Mouse (Mus musculus): ENCODE data around the gene Bbox1. TPM values are rescaled to one million over a fixed set of nuclear protein-coding genes. Genes with fewer than 3 reads are reported as not detected.

Gene Bbox1
- polyA plus RNA-seq (2015; fragmentation: Nextera tagmentation; extraction: Ambion mirVana), result 6.7 and 7.1 TPM in 2 replicates

GRCm38 (mm10) chr2:110314509-110315155, at the start of gene Bbox1:
TSS of gene Bbox1 (minus strand) at chr2:110314560.
- Histone ChIP-seq H3K27me3 (no peaks in the 10 kb centered on the region), H3K4me1 (replicated peaks) (no peaks in the 10 kb centered on the region), H3K36me3 (replicated peaks) (no peaks in the 10 kb centered on the region), H3K27ac (replicated peaks) (no peak within 1 kb of the TSS), H3K4me2 (no peak within 1 kb of the TSS), H3K9ac (no peak within 1 kb of the TSS), H3K9me3 (replicated peaks) (no peaks in the 10 kb centered on the region), H3K4me3 (replicated peaks) (no peak within 1 kb of the TSS)
- ATAC-seq (ENCODE audit: insufficient read depth), result peak; percentile 18; the same call in 1 of the 2 replicates
- 61% methylated on average over 6 of the region's 6 CpGs for whole genome bisulfite sequencing (ENCODE audit: insufficient replicate concordance)

- H3K4me1 ChIP-seq (replicated peaks), result no peaks in the 10 kb centered on the region
- no peak overlapping the region for H3K9ac ChIP-seq
- 57% methylated on average over 3 of the region's 3 CpGs for WGBS (ENCODE audit: insufficient replicate concordance)
- no peaks in the 10 kb centered on the region for H3K36me3 ChIP-seq (replicated peaks)
- H3K9me3 ChIP-seq (replicated peaks), result no peaks in the 10 kb centered on the region
- no peak overlapping the region for H3K4me3 ChIP-seq (replicated peaks)
- no peak overlapping the region for H3K4me2 ChIP-seq
- H3K27me3 ChIP-seq, result no peaks in the 10 kb centered on the region; the same call in 1 of the 2 replicates
- no peak for ATAC-seq (ENCODE audit: insufficient read depth)
- H3K27ac ChIP-seq (replicated peaks), result no peak overlapping the region
Observed at GRCm38 (mm10) chr2:110363855-110364254, 49.5 kb upstream of the Bbox1 start.

GRCm38 (mm10) chr2:110362432-110363283, 48.3 kb upstream of the Bbox1 start, which contains the start of gene Fibin:
TSS of gene Fibin (minus strand) at chr2:110363183.
- Histone ChIP-seq H3K27ac (replicated peaks) (no peak within 1 kb of the TSS), H3K36me3 (replicated peaks) (no peaks in the 10 kb centered on the region), H3K4me2 (peak within 1 kb of the TSS; percentile 50), H3K9ac (no peak within 1 kb of the TSS), H3K27me3 (no peaks in the 10 kb centered on the region; the same call in 1 of the 2 replicates), H3K4me1 (replicated peaks) (no peaks in the 10 kb centered on the region), H3K9me3 (replicated peaks) (no peaks in the 10 kb centered on the region), H3K4me3 (replicated peaks) (peak within 1 kb of the TSS; percentile 30)
- no peak for ATAC-seq (ENCODE audit: insufficient read depth)
- WGBS (ENCODE audit: insufficient replicate concordance), result 4% methylated on average over 33 of the region's 33 CpGs

GRCm38 (mm10) chr2:110353302-110353970, 39.1 kb upstream of the Bbox1 start:
- Histone ChIP-seq H3K27me3 (no peaks in the 10 kb centered on the region), H3K9me3 (replicated peaks) (no peaks in the 10 kb centered on the region), H3K36me3 (replicated peaks) (no peaks in the 10 kb centered on the region), H3K9ac (no peak overlapping the region), H3K4me2 (no peak overlapping the region), H3K27ac (replicated peaks) (no peak overlapping the region), H3K4me1 (replicated peaks) (no peaks in the 10 kb centered on the region), H3K4me3 (replicated peaks) (no peak overlapping the region)
- no peak for ATAC-seq (ENCODE audit: insufficient read depth)
- 66% methylated on average over 5 of the region's 5 CpGs for WGBS (ENCODE audit: insufficient replicate concordance)

DNA sequence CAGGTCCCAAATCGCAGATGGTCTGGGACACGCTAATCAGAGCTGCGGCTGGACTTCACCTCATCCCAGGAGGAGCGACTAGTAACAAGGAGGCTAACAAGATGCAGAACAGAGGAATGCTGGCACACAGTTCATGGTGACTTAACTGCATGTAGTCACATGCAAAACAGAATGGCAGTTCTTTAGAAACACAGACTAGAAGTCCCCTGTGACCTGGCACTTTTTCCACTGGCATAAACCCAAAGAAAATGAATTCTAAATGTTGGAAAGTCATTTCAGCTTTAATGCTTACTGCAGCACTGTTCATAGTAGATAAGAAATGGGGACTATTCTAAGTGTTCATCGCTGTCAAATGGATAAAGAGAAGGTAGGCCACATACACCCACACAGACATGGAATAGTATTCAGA, 37.5 kb upstream of the Bbox1 start:
- H3K36me3 ChIP-seq (replicated peaks), result no peaks in the 10 kb centered on the region
- no peaks in the 10 kb centered on the region for H3K9me3 ChIP-seq (replicated peaks)
- H3K27me3 ChIP-seq, result no peaks in the 10 kb centered on the region
- H3K4me1 ChIP-seq (replicated peaks), result no peaks in the 10 kb centered on the region
- no peak for ATAC-seq (ENCODE audit: insufficient read depth)
- H3K4me3 ChIP-seq (replicated peaks), result no peak overlapping the region
- H3K27ac ChIP-seq (replicated peaks), result no peak overlapping the region
- H3K9ac ChIP-seq, result no peak overlapping the region
- 68% methylated on average over 5 of the region's 5 CpGs for WGBS (ENCODE audit: insufficient replicate concordance)
- no peak overlapping the region for H3K4me2 ChIP-seq

DNA sequence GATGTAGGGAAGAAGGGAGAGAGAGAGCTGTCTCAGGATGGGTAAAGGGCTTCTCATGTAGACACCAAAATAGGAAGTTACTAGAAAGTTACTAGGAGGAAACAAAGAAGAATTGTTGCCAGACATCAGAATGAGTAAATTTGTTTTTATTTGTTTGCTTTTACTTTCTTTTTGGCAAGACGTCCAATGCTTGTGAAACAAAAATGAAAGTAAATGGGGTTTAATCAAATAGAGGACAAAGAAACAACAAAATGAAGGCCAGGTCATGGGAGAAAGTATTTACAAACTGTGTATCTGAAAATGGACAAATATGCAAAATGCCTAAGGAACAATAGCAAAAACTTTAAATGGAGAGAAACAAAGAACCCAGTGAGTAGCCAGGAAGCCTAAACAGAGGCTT, 37.0 kb upstream of the Bbox1 start:
- no peaks in the 10 kb centered on the region for H3K4me1 ChIP-seq (replicated peaks)
- no peaks in the 10 kb centered on the region for H3K9me3 ChIP-seq (replicated peaks)
- ATAC-seq (ENCODE audit: insufficient read depth), result no peak
- no peak overlapping the region for H3K4me3 ChIP-seq (replicated peaks)
- H3K36me3 ChIP-seq (replicated peaks), result no peaks in the 10 kb centered on the region
- H3K27ac ChIP-seq (replicated peaks), result no peak overlapping the region
- H3K27me3 ChIP-seq, result no peaks in the 10 kb centered on the region
- no peak overlapping the region for H3K9ac ChIP-seq
- WGBS (ENCODE audit: insufficient replicate concordance), result 41% methylated on average over 1 of the region's 1 CpGs
- H3K4me2 ChIP-seq, result no peak overlapping the region

DNA sequence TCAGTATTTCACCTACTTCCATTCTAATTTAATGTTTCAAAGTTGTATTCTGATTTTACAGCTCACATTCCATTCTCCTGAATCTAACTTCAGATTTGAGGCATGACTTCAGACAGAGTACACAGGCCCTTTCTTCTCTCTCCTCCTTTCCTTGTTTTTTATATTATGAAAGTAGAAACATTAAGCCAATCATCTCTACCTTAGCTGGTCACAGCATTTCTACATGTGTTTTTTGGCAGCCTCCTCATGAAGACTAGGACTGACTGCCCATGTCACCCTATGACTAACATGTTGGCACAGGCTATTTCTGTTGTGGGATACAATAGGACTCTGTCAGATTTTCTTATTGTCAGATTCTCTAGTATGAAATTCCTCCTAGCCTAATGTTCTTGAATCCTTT, 14.6 kb upstream of the Bbox1 start:
- ATAC-seq (ENCODE audit: insufficient read depth), result no peak
- H3K4me3 ChIP-seq (replicated peaks), result no peak overlapping the region
- no peaks in the 10 kb centered on the region for H3K9me3 ChIP-seq (replicated peaks)
- H3K27ac ChIP-seq (replicated peaks), result no peak overlapping the region
- H3K4me1 ChIP-seq (replicated peaks), result no peaks in the 10 kb centered on the region
- no peaks in the 10 kb centered on the region for H3K27me3 ChIP-seq
- H3K9ac ChIP-seq, result no peak overlapping the region
- no peak overlapping the region for H3K4me2 ChIP-seq
- H3K36me3 ChIP-seq (replicated peaks), result no peaks in the 10 kb centered on the region

GRCm38 (mm10) chr2:110319949-110320348, 5.6 kb upstream of the Bbox1 start:
- no peak overlapping the region for H3K4me3 ChIP-seq (replicated peaks)
- no peak overlapping the region for H3K4me2 ChIP-seq
- 57% methylated on average over 4 of the region's 4 CpGs for WGBS (ENCODE audit: insufficient replicate concordance)
- ATAC-seq (ENCODE audit: insufficient read depth), result no peak
- H3K9ac ChIP-seq, result no peak overlapping the region
- no peaks in the 10 kb centered on the region for H3K36me3 ChIP-seq (replicated peaks)
- no peak overlapping the region for H3K27ac ChIP-seq (replicated peaks)
- no peaks in the 10 kb centered on the region for H3K9me3 ChIP-seq (replicated peaks)
- no peaks in the 10 kb centered on the region for H3K27me3 ChIP-seq
- H3K4me1 ChIP-seq (replicated peaks), result no peaks in the 10 kb centered on the region

DNA sequence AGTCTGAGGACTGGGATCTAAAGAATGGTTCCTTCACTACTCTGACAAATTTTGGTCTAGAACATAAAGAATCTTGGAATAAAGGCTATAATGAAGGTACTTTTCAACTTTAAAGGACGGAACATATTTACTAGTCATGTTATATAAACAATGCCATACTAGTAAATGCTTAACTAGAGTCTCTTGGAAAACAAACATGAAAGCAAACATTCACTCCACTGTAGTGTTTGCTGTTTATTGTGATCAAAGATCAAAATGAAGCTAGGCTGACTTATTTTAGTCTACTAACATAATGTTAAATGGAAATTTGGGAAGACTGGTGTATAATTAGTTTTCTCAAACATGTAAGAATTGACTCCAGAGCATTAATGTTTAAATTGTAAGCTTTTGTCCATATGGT, 4.9 kb upstream of the Bbox1 start:
- H3K36me3 ChIP-seq (replicated peaks), result no peaks in the 10 kb centered on the region
- H3K27me3 ChIP-seq, result no peaks in the 10 kb centered on the region
- H3K9ac ChIP-seq, result no peak overlapping the region
- no peaks in the 10 kb centered on the region for H3K9me3 ChIP-seq (replicated peaks)
- H3K4me3 ChIP-seq (replicated peaks), result no peak overlapping the region
- 38% methylated on average over 1 of the region's 1 CpGs for WGBS (ENCODE audit: insufficient replicate concordance)
- H3K4me2 ChIP-seq, result no peak overlapping the region
- H3K4me1 ChIP-seq (replicated peaks), result no peaks in the 10 kb centered on the region
- no peak for ATAC-seq (ENCODE audit: insufficient read depth)
- no peak overlapping the region for H3K27ac ChIP-seq (replicated peaks)

GRCm38 (mm10) chr2:110318719-110319118, 4.4 kb upstream of the Bbox1 start:
- Histone ChIP-seq H3K4me1 (replicated peaks) (no peaks in the 10 kb centered on the region), H3K27me3 (no peaks in the 10 kb centered on the region), H3K9ac (no peak overlapping the region), H3K27ac (replicated peaks) (no peak overlapping the region), H3K4me3 (replicated peaks) (no peak overlapping the region), H3K4me2 (no peak overlapping the region), H3K36me3 (replicated peaks) (no peaks in the 10 kb centered on the region), H3K9me3 (replicated peaks) (no peaks in the 10 kb centered on the region)
- WGBS (ENCODE audit: insufficient replicate concordance), result 42% methylated on average over 1 of the region's 1 CpGs
- no peak for ATAC-seq (ENCODE audit: insufficient read depth)

Measured in liver, embryonic 15.5 days (tissue).